Mouse (Mus musculus): ENCODE results near the gene Cltc. TPM values are rescaled to one million over a fixed set of nuclear protein-coding genes. Genes with fewer than 3 reads are reported as not detected.

The Cltc gene
- total RNA-seq, 1 experiment = 176 TPM

DNA sequence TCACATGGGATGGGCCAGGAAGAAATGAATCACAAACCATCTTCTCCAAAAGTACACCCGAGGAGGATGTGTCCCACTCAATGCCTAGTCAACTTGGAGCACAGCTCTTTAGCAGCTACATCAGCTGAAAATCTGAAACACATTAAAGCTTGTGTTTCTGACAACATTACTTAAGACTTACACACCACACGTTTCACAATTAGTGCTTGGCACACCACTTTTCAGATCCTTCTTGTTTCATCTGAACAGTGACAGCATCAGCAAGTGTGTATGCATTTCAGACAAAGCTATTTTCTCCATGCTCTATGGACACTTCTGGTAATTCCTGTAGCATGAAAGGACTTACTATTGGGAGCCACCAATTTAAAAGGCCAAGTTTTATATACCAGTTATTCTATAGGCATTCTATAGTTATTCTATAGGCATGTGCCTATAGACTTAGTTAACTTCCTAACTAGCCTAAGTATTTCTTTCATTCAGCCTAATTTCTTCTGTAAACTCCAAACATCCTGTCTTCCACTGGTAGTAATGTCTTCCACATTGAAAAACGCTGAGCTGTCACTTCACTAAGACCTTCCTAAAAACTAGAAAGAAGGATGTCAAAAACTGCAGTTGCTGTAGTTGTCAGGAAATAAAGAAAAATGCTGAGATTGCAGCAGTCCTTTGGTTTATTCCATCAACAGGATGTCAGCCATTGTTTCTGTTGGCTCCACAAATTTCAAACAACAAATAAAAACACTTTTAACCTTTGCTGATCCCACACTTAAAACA, 11.5 kb downstream of the Cltc start:
- in situ Hi-C loops (cut with MboI; ENCODE audit: low sequenced_read_pairs in 2 of 2, unreplicated experiment in 2 of 2) = no loop called here
- no peak overlapping the region for H3K27ac ChIP-seq (ENCODE audit: insufficient read depth, low read depth, low read length, poor library complexity, severe bottlenecking)

DNA sequence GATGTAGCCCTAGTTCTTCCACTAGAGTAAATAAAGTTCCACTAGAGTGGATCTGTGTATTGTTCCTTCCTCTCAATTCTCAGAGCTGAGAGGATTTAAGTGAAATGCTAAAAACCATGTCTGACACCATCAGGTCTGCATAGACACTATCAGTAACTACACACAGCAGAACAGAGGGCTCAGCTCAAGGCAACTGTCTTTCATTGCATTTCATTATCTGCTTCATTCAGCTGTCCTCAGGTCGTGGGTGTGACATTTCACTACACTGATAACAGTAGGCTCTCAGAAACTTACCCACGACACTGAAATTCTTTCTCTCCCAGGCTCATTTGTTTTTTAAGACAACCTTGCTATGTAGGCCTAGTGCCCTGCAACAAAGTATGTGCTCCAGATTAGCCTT, 14.8 kb downstream of the Cltc start:
- Histone ChIP-seq H3K4me1 (ENCODE audit: control insufficient read depth in 2 of 2, insufficient read depth in 2 of 2, low read length in 2 of 2, poor library complexity in 1 of 2) (peaks cover 2 to 4% of the 10 kb centered on the region in 2 experiments; a peak in 1 of 4 replicates), H3K9ac (ENCODE audit: insufficient read depth, low read depth, low read length, poor library complexity, severe bottlenecking) (no peak overlapping the region), H3K36me3 (ENCODE audit: control insufficient read depth, insufficient read depth, low read length, poor library complexity, severe bottlenecking) (no peaks in the 10 kb centered on the region), H3K27ac (ENCODE audit: insufficient read depth, low read depth, low read length, poor library complexity, severe bottlenecking) (no peak overlapping the region), H3K9me3 (ENCODE audit: control insufficient read depth, insufficient read depth, low read depth, low read length) (no peaks in the 10 kb centered on the region), H3K4me3 (ENCODE audit: insufficient read depth in 1 of 2, low read depth in 1 of 2, low read length in 2 of 2, poor library complexity in 1 of 2, severe bottlenecking in 1 of 2) (no peak overlapping the region)
- in situ Hi-C loops (cut with MboI; ENCODE audit: low sequenced_read_pairs in 2 of 2, unreplicated experiment in 2 of 2) = no loop called here
- TF ChIP-seq HCFC1 (IDR thresholded peaks at IDR 0.05; ENCODE audit: borderline replicate concordance, insufficient read depth, low read length) (no peak), CHD2 (IDR thresholded peaks at IDR 0.05; ENCODE audit: low read depth, low read length) (no peak), MAFK (IDR thresholded peaks at IDR 0.05; ENCODE audit: insufficient read depth, low read depth, low read length) (no peak), ZNF384 (IDR thresholded peaks at IDR 0.05; ENCODE audit: low read depth, low read length) (no peak), ZC3H11A (IDR thresholded peaks at IDR 0.05; ENCODE audit: borderline replicate concordance, low read depth, low read length) (no peak)
- no peak for DNase-seq (ENCODE audit: low read depth, low spot score)

More for the DNA sequence above, 11.5 kb downstream of the Cltc start:
- peaks cover 2 to 4% of the 10 kb centered on the region in 2 experiments; a peak in 1 of 4 replicates for H3K4me1 ChIP-seq (ENCODE audit: control insufficient read depth in 2 of 2, insufficient read depth in 2 of 2, low read length in 2 of 2, poor library complexity in 1 of 2)
- H3K36me3 ChIP-seq (ENCODE audit: control insufficient read depth, insufficient read depth, low read length, poor library complexity, severe bottlenecking) = no peaks in the 10 kb centered on the region
- no peaks in the 10 kb centered on the region for H3K9me3 ChIP-seq (ENCODE audit: control insufficient read depth, insufficient read depth, low read depth, low read length)
- no peak overlapping the region for H3K9ac ChIP-seq (ENCODE audit: insufficient read depth, low read depth, low read length, poor library complexity, severe bottlenecking)
- TF ChIP-seq ZC3H11A (IDR thresholded peaks at IDR 0.05; ENCODE audit: borderline replicate concordance, low read depth, low read length) (no peak), MAFK (IDR thresholded peaks at IDR 0.05; ENCODE audit: insufficient read depth, low read depth, low read length) (peak; percentile 72)
- no peak for DNase-seq (ENCODE audit: low read depth, low spot score)
- no peak overlapping the region for H3K4me3 ChIP-seq (ENCODE audit: insufficient read depth in 1 of 2, low read depth in 1 of 2, low read length in 2 of 2, poor library complexity in 1 of 2, severe bottlenecking in 1 of 2)

DNA sequence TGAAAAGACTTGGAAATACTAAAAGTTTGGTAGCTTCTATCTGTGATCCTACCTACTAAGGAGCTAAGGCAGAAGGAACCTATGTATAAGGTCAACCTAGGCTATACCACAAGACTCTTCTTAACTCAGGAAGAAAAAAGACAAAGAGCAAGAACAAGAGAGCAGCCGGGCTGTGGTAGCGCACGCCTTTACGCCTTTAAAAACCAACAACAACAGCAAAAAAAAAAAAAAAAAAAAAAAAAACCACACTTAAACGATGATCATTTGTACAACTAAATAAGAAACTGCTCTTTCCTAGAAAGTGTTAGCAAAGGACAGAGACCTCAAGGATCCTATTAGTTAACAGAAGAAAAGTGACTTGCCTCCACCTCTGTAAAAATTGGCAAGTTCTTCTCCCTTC, 15.9 kb downstream of the Cltc start:
- in situ Hi-C loops (cut with MboI; ENCODE audit: low sequenced_read_pairs in 2 of 2, unreplicated experiment in 2 of 2) = no loop called here
- TF ChIP-seq ZNF384 (IDR thresholded peaks at IDR 0.05; ENCODE audit: low read depth, low read length) (0 out of 2 replicates have a peak, but pooled peaks have one; percentile 26), HCFC1 (IDR thresholded peaks at IDR 0.05; ENCODE audit: borderline replicate concordance, insufficient read depth, low read length) (no peak)
- DNase-seq (ENCODE audit: low read depth, low spot score) = no peak
- Histone ChIP-seq H3K36me3 (ENCODE audit: control insufficient read depth, insufficient read depth, low read length, poor library complexity, severe bottlenecking) (no peaks in the 10 kb centered on the region), H3K4me1 (ENCODE audit: control insufficient read depth in 2 of 2, insufficient read depth in 2 of 2, low read length in 2 of 2, poor library complexity in 1 of 2) (0 out of 4 replicates have a peak, but pooled peaks cover 0 to 4% of the 10 kb centered on the region in 2 experiments), H3K4me3 (ENCODE audit: insufficient read depth in 1 of 2, low read depth in 1 of 2, low read length in 2 of 2, poor library complexity in 1 of 2, severe bottlenecking in 1 of 2) (no peak overlapping the region), H3K9me3 (ENCODE audit: control insufficient read depth, insufficient read depth, low read depth, low read length) (no peaks in the 10 kb centered on the region), H3K27ac (ENCODE audit: insufficient read depth, low read depth, low read length, poor library complexity, severe bottlenecking) (no peak overlapping the region), H3K9ac (ENCODE audit: insufficient read depth, low read depth, low read length, poor library complexity, severe bottlenecking) (no peak overlapping the region)

DNA sequence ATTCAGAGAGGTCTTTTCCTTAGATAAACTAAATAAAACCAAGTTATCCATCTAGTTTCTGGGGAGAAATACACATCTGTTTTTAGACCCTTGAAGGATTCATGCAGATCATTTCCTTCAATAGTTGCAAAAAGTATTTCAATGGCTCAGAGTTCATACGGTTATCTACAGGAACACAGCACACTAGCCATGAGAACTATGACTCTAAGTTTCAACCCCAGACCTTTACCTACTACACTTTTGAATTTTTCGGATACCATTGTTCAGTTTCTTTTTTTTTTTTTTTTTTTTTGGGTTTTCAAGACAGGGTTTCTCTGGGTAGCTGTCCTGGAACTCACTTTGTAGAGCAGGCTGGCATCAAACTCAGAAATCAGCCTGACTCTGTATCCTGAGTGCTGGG, 17.9 kb downstream of the Cltc start:
- no peak for TF ChIP-seq MAFK (IDR thresholded peaks at IDR 0.05; ENCODE audit: insufficient read depth, low read depth, low read length)
- TF ChIP-seq HCFC1 (IDR thresholded peaks at IDR 0.05; ENCODE audit: borderline replicate concordance, insufficient read depth, low read length) = no peak
- TF ChIP-seq ZNF384 (IDR thresholded peaks at IDR 0.05; ENCODE audit: low read depth, low read length) = no peak
- no peak for TF ChIP-seq CHD2 (IDR thresholded peaks at IDR 0.05; ENCODE audit: low read depth, low read length)
- no peak for TF ChIP-seq ZC3H11A (IDR thresholded peaks at IDR 0.05; ENCODE audit: borderline replicate concordance, low read depth, low read length)
- in situ Hi-C loops (cut with MboI; ENCODE audit: low sequenced_read_pairs in 2 of 2, unreplicated experiment in 2 of 2) = no loop called here
- DNase-seq (ENCODE audit: low read depth, low spot score) = no peak
- Histone ChIP-seq H3K9me3 (ENCODE audit: control insufficient read depth, insufficient read depth, low read depth, low read length) (no peaks in the 10 kb centered on the region), H3K4me3 (ENCODE audit: insufficient read depth in 1 of 2, low read depth in 1 of 2, low read length in 2 of 2, poor library complexity in 1 of 2, severe bottlenecking in 1 of 2) (no peak overlapping the region), H3K9ac (ENCODE audit: insufficient read depth, low read depth, low read length, poor library complexity, severe bottlenecking) (no peak overlapping the region), H3K4me1 (ENCODE audit: control insufficient read depth in 2 of 2, insufficient read depth in 2 of 2, low read length in 2 of 2, poor library complexity in 1 of 2) (0 out of 4 replicates have a peak, but pooled peaks cover 0 to 2% of the 10 kb centered on the region in 2 experiments), H3K36me3 (ENCODE audit: control insufficient read depth, insufficient read depth, low read length, poor library complexity, severe bottlenecking) (no peaks in the 10 kb centered on the region), H3K27ac (ENCODE audit: insufficient read depth, low read depth, low read length, poor library complexity, severe bottlenecking) (no peak overlapping the region)
